ENCODE assay signal across 13 mouse cellular contexts in genomic region chr2:27218121-27218544, GRCm38 (mm10). TPM values are rescaled to one million over a fixed set of nuclear protein-coding genes. Genes with fewer than 3 reads are reported as not detected.
DNase-seq lines count a peak whose midpoint lies in the region; ATAC-seq and TF ChIP-seq lines count a peak whose summit lies in the region.
"Had no signal": no experiment of that assay in that cellular context is flagged by ENCODE, and none has a peak within 500 bp of the region (broad histone marks: within the 10 kb centered on the region; RNA-seq: fewer than 3 reads in every experiment).

No protein-coding gene starts in this region.

- no peak for TF ChIP-seq POLR2A in kidney, adult 2 months (IDR thresholded peaks at IDR 0.05; ENCODE audit: low read depth, low read length)

- 64% methylated on average over 2 of the region's 2 CpGs for WGBS in heart, embryonic 10.5 days
- WGBS in lung, postnatal 0 days = 65% methylated on average over 2 of the region's 2 CpGs
- WGBS in heart, embryonic 11.5 days (ENCODE audit: insufficient replicate concordance) = 68% methylated on average over 2 of the region's 2 CpGs
- 84% methylated on average over 2 of the region's 2 CpGs for WGBS in intestine, embryonic 16.5 days
- 92% methylated on average over 2 of the region's 2 CpGs for WGBS in kidney, adult 2 months

- H3K36me3 ChIP-seq in heart, embryonic 10.5 days = no peaks in the 10 kb centered on the region
- H3K36me3 ChIP-seq in lung, postnatal 0 days (ENCODE audit: insufficient read depth, low read length) = no peaks in the 10 kb centered on the region
- H3K36me3 ChIP-seq in heart, embryonic 11.5 days (ENCODE audit: control insufficient read depth, insufficient read depth, low read length) = no peaks in the 10 kb centered on the region
- H3K36me3 ChIP-seq in intestine, embryonic 16.5 days (ENCODE audit: control insufficient read depth, insufficient read depth, low read length) = 0 out of 2 replicates have a peak, but pooled peaks cover 3% of the 10 kb centered on the region
- H3K36me3 ChIP-seq in kidney, adult 2 months (ENCODE audit: control insufficient read depth, insufficient read depth, low read length) = 0 out of 2 replicates have a peak, but pooled peaks cover 1% of the 10 kb centered on the region
- H3K36me3 ChIP-seq: limb, embryonic 13.5 days had no signal

- no peak overlapping the region for H3K4me2 ChIP-seq in lung, postnatal 0 days (replicated peaks; ENCODE audit: low read depth, low read length)
- no peak overlapping the region for H3K4me2 ChIP-seq in heart, embryonic 11.5 days
- H3K4me2 ChIP-seq in intestine, embryonic 16.5 days (ENCODE audit: low read depth, low read length) = no peak overlapping the region
- H3K4me2 ChIP-seq: limb, embryonic 13.5 days had no signal

- no peak overlapping the region for H3K4me3 ChIP-seq in heart, embryonic 10.5 days
- no peak overlapping the region for H3K4me3 ChIP-seq in lung, postnatal 0 days (ENCODE audit: low read depth, low read length)
- no peak overlapping the region for H3K4me3 ChIP-seq in heart, embryonic 11.5 days (ENCODE audit: low read depth, low read length)
- no peak overlapping the region for H3K4me3 ChIP-seq in intestine, embryonic 16.5 days (ENCODE audit: low read length)
- no peak overlapping the region for H3K4me3 ChIP-seq in kidney, adult 2 months (ENCODE audit: insufficient read depth, low read depth, low read length)
- H3K4me3 ChIP-seq: limb, embryonic 13.5 days had no signal

- peak; percentile 85 for DNase-seq in heart, embryonic 10.5 days (ENCODE audit: low spot score)
- no peak for DNase-seq in heart, adult 8-10 months (ENCODE audit: low spot score)
- DNase-seq in lung, postnatal 0 days (ENCODE audit: low spot score) = peak; percentile 89
- DNase-seq in lung, postnatal 25 days (ENCODE audit: low spot score) = no peak
- peak; percentile 63 for DNase-seq in heart, postnatal 4 days
- no peak for DNase-seq in kidney, adult 2 months
- DNase-seq: adrenal gland, postnatal 25 days; kidney, adult 18-20 months; thymus, adult 18-20 months had no signal

- H3K4me1 ChIP-seq in heart, embryonic 10.5 days = peaks cover 55% of the 10 kb centered on the region
- no peaks in the 10 kb centered on the region for H3K4me1 ChIP-seq in lung, postnatal 0 days (ENCODE audit: insufficient read depth, low read depth, low read length)
- H3K4me1 ChIP-seq in heart, embryonic 11.5 days (ENCODE audit: control insufficient read depth, insufficient read depth, low read length) = peaks cover 30% of the 10 kb centered on the region
- no peaks in the 10 kb centered on the region for H3K4me1 ChIP-seq in intestine, embryonic 16.5 days (ENCODE audit: control insufficient read depth, insufficient read depth, low read length)
- peaks cover 4% of the 10 kb centered on the region; the same call in 1 of the 2 replicates for H3K4me1 ChIP-seq in kidney, adult 2 months (ENCODE audit: control insufficient read depth, insufficient read depth, low read length)

- H3K9ac ChIP-seq in lung, postnatal 0 days (replicated peaks; ENCODE audit: low read depth) = no peak overlapping the region
- no peak overlapping the region for H3K9ac ChIP-seq in heart, embryonic 11.5 days (ENCODE audit: low read depth, low read length)
- H3K9ac ChIP-seq in intestine, embryonic 16.5 days (ENCODE audit: low read depth, low read length) = no peak overlapping the region
- H3K9ac ChIP-seq: limb, embryonic 13.5 days had no signal

- H3K27ac ChIP-seq in heart, embryonic 10.5 days = peak overlapping the region; percentile 72; the same call in 1 of the 2 replicates
- no peak overlapping the region for H3K27ac ChIP-seq in lung, postnatal 0 days (ENCODE audit: low read length)
- peak overlapping the region; percentile 70; the same call in 1 of the 2 replicates for H3K27ac ChIP-seq in heart, embryonic 11.5 days (ENCODE audit: low read depth, low read length)
- H3K27ac ChIP-seq in intestine, embryonic 16.5 days (ENCODE audit: low read length) = no peak overlapping the region
- H3K27ac ChIP-seq in kidney, adult 2 months (ENCODE audit: insufficient read depth, low read depth, low read length) = no peak overlapping the region
- H3K27ac ChIP-seq: limb, embryonic 13.5 days had no signal

- no peaks in the 10 kb centered on the region for H3K9me3 ChIP-seq in heart, embryonic 10.5 days
- H3K9me3 ChIP-seq in lung, postnatal 0 days (ENCODE audit: low read length) = no peaks in the 10 kb centered on the region
- no peaks in the 10 kb centered on the region for H3K9me3 ChIP-seq in heart, embryonic 11.5 days (replicated peaks; ENCODE audit: control insufficient read depth, low read length)
- H3K9me3 ChIP-seq in intestine, embryonic 16.5 days (ENCODE audit: control insufficient read depth, low read length) = no peaks in the 10 kb centered on the region
- H3K9me3 ChIP-seq: limb, embryonic 13.5 days had no signal

- TF ChIP-seq EP300 in lung, postnatal 0 days (IDR thresholded peaks at IDR 0.05) = peak; percentile 16; the same call in 1 of the 2 replicates

- ATAC-seq in lung, postnatal 0 days = peak; percentile 92
- ATAC-seq in heart, embryonic 11.5 days (replicated peaks; ENCODE audit: insufficient number of reproducible peaks, low FRiP score, low TSS enrichment) = peak; percentile 69; the same call in 1 of the 2 replicates
- ATAC-seq in intestine, embryonic 16.5 days = no peak

- H3K27me3 ChIP-seq in heart, embryonic 10.5 days (ENCODE audit: insufficient read depth, poor library complexity, severe bottlenecking) = peaks cover 10% of the 10 kb centered on the region
- no peaks in the 10 kb centered on the region for H3K27me3 ChIP-seq in lung, postnatal 0 days (replicated peaks; ENCODE audit: insufficient read depth, low read length)
- no peaks in the 10 kb centered on the region; the same call in 1 of the 2 replicates for H3K27me3 ChIP-seq in heart, embryonic 11.5 days (ENCODE audit: control insufficient read depth, insufficient read depth, low read length)
- H3K27me3 ChIP-seq in intestine, embryonic 16.5 days (replicated peaks; ENCODE audit: control insufficient read depth, insufficient read depth, low read length) = no peaks in the 10 kb centered on the region
- no peaks in the 10 kb centered on the region for H3K27me3 ChIP-seq in kidney, adult 2 months (replicated peaks; ENCODE audit: control insufficient read depth, insufficient read depth, low read length)
- H3K27me3 ChIP-seq: limb, embryonic 13.5 days had no signal

- TF ChIP-seq CTCF in lung, postnatal 0 days (IDR thresholded peaks at IDR 0.05) = no peak
- TF ChIP-seq CTCF in kidney, adult 2 months (conservative IDR thresholded peaks at IDR 0.05; ENCODE audit: insufficient read depth, insufficient read length, low read depth, low read length) = no peak

RNA-seq across cellular contexts. Expression of gene Sardh, which starts 30.0 kb away (rescaled TPM):
- polyA plus RNA-seq in heart, embryonic 10.5 days (2016; fragmentation: Nextera tagmentation; extraction: Ambion mirVana) = 11.8 and 13.4 TPM in 2 replicates
- 10 to 100 TPM in 2 of 4 experiments, 1 to 10 TPM in 2; 3.5 to 13.3 (median 7.6) TPM for total RNA-seq in heart, adult 8-10 months (2022)
- 11.5 and 12.6 TPM in 2 replicates for polyA plus RNA-seq in lung, postnatal 0 days (2015; fragmentation: Nextera tagmentation; extraction: Ambion mirVana)
- polyA plus RNA-seq in heart, embryonic 11.5 days (2014; fragmentation: Nextera tagmentation; extraction: Ambion mirVana) = 12.9 and 15.1 TPM in 2 replicates
- 10 to 100 TPM; 20.4 to 24.9 TPM for total RNA-seq in heart, postnatal 4 days (2021)
- polyA plus RNA-seq in intestine, embryonic 16.5 days (2015; fragmentation: Nextera tagmentation; extraction: Ambion mirVana) = 9.5 and 10.1 TPM in 2 replicates
- 232 and 278 TPM in 2 replicates for polyA plus RNA-seq in kidney, adult 2 months (2012; rRNA removed)

RNA-seq across cellular contexts. Expression of gene Dbh, which starts 53.1 kb away (rescaled TPM):
- polyA plus RNA-seq in heart, embryonic 10.5 days (2016; fragmentation: Nextera tagmentation; extraction: Ambion mirVana) = 0.21 and 0.69 TPM in 2 replicates
- 1 to 10 TPM; 1.5 to 3.4 (median 1.8) TPM for total RNA-seq in heart, adult 8-10 months (2022)
- 0.17 and 0.37 TPM in 2 replicates for polyA plus RNA-seq in lung, postnatal 0 days (2015; fragmentation: Nextera tagmentation; extraction: Ambion mirVana)
- 0.47 and 0.63 TPM in 2 replicates for polyA plus RNA-seq in heart, embryonic 11.5 days (2014; fragmentation: Nextera tagmentation; extraction: Ambion mirVana)
- 1 to 10 TPM; 1.1 to 1.8 TPM for total RNA-seq in heart, postnatal 4 days (2021)
- 1.0 and 1.4 TPM in 2 replicates for polyA plus RNA-seq in intestine, embryonic 16.5 days (2015; fragmentation: Nextera tagmentation; extraction: Ambion mirVana)
- polyA plus RNA-seq in kidney, adult 2 months (2012; rRNA removed) = 3.1 and 10.1 TPM in 2 replicates
- polyA plus RNA-seq: spleen, adult 2 months had no signal

Comparison
In these comparisons a context has a peak if more than half of its experiments do, and no peak if none do; other contexts are left out.
1. DNase-seq: peak in heart, embryonic 10.5 days (single experiment), lung, postnatal 0 days (single experiment) and heart, postnatal 4 days (single experiment); none in heart, adult 8-10 months (single experiment), lung, postnatal 25 days (single experiment) and kidney, adult 2 months (single experiment).
2. H3K27ac ChIP-seq: peak in heart, embryonic 10.5 days (single experiment) and heart, embryonic 11.5 days (single experiment); none in lung, postnatal 0 days (single experiment), intestine, embryonic 16.5 days (single experiment) and kidney, adult 2 months (single experiment).
3. RNA of gene Sardh, which starts 30.0 kb away (polyA plus RNA-seq): 232 to 278 TPM in kidney, adult 2 months; 12.9 to 15.1 TPM in heart, embryonic 11.5 days, 11.5 to 12.6 TPM in lung, postnatal 0 days, 11.8 to 13.4 TPM in heart, embryonic 10.5 days and 9.5 to 10.1 TPM in intestine, embryonic 16.5 days; every median in the first group is over 10 times any median in the second.